Mouse (Mus musculus): ENCODE data around the gene Asz1. TPM values are rescaled to one million over a fixed set of nuclear protein-coding genes. Genes with fewer than 3 reads are reported as not detected.
A peak's percentile ranks its signal among the peaks of the same experiment; 100 is the strongest.

Asz1 gene
- polyA plus RNA-seq, 1 experiment = 16.1 TPM

DNA sequence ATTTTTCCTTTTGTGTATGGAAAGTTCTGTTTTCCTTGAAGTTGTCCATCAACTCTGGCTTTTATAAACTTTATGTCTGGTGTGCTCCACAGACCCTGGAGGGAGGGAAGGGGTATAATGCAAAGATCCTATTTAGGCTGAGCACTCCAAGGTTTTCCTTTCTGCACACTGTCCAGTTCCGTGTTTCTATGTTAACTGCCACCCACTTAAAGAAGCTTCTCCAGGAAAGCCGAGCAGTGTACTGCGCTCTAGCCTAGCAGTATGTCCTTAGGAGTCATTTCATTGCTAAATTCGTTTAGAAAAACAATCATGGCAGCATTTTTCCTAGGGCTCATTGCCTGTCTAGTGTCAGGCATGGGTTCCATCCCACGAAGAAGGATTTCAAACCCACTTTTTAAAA, 65.7 kb downstream of the Asz1 start:
- H3K4me1 ChIP-seq (ENCODE audit: control insufficient read depth, insufficient read depth, low read length) = no peaks in the 10 kb centered on the region
- H3K4me3 ChIP-seq (ENCODE audit: control insufficient read depth, low read depth, low read length) = no peak overlapping the region
- H3K27me3 ChIP-seq (ENCODE audit: control insufficient read depth, insufficient read depth, low read length) = no peaks in the 10 kb centered on the region
- no peak overlapping the region for H3K27ac ChIP-seq (ENCODE audit: control insufficient read depth, insufficient read depth, low read depth, low read length)
- no peaks in the 10 kb centered on the region for H3K36me3 ChIP-seq (ENCODE audit: control insufficient read depth, insufficient read depth, low read length)
- no peak for TF ChIP-seq CTCF (IDR thresholded peaks at IDR 0.05; ENCODE audit: control insufficient read depth, insufficient read depth, insufficient replicate concordance, low read depth, low read length)
- no peak for TF ChIP-seq POLR2A (IDR thresholded peaks at IDR 0.05; ENCODE audit: control insufficient read depth, low read depth, low read length)

DNA sequence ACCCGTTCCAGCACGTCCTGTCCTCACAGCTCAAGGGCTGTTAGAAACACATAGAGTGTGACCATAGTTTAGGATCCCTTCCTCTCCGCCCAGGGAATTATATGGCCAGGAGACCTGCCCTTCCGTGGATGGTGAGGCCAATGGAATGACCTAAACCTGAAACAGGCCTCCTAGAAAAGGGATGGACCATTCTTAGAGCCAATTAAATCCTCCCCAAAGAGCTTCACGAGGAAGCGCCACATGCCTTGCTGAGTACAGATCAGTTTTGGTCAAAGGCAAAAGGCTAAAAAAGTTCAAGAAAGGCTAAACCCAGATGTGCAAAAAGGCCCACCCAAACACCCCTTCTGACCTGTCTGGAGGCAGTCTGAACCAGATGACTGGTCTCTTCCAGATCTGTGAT, 76.6 kb downstream of the Asz1 start:
- H3K36me3 ChIP-seq (ENCODE audit: control insufficient read depth, insufficient read depth, low read length) = no peaks in the 10 kb centered on the region
- H3K27me3 ChIP-seq (ENCODE audit: control insufficient read depth, insufficient read depth, low read length) = no peaks in the 10 kb centered on the region
- H3K4me1 ChIP-seq (ENCODE audit: control insufficient read depth, insufficient read depth, low read length) = peaks cover 23% of the 10 kb centered on the region
- no peak overlapping the region for H3K27ac ChIP-seq (ENCODE audit: control insufficient read depth, insufficient read depth, low read depth, low read length)
- H3K4me3 ChIP-seq (ENCODE audit: control insufficient read depth, low read depth, low read length) = peak overlapping the region; percentile 64
- no peak for TF ChIP-seq CTCF (IDR thresholded peaks at IDR 0.05; ENCODE audit: control insufficient read depth, insufficient read depth, insufficient replicate concordance, low read depth, low read length)
- TF ChIP-seq POLR2A (IDR thresholded peaks at IDR 0.05; ENCODE audit: control insufficient read depth, low read depth, low read length) = no peak

DNA sequence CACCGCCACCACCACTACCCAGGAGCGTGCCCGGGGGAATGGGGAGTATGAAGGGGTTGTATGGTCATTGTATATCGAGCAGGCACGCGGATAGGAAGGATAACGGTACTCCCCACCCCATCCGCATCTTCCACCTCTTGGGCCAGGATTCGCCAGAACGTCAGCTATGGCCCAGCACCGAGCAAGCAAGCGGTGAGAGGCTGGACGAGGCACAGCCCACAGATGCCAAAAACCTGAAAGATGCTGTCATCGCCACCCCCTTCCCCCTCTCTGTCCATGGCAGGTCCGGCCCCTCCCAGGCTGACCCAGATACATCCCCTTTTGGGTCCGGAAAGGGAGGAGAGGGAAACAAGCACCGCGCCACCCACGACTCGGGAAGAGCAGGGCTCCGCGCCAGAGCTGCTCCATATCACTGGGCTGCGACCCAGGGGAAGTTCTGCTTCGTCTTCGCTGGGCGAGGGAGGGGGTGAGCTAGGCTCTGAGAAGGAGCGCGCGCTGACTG, 77.3 kb downstream of the Asz1 start:
- Histone ChIP-seq H3K36me3 (ENCODE audit: control insufficient read depth, insufficient read depth, low read length) (no peaks in the 10 kb centered on the region), H3K4me3 (ENCODE audit: control insufficient read depth, low read depth, low read length) (peak overlapping the region; percentile 64), H3K27ac (ENCODE audit: control insufficient read depth, insufficient read depth, low read depth, low read length) (no peak overlapping the region), H3K4me1 (ENCODE audit: control insufficient read depth, insufficient read depth, low read length) (peaks cover 23% of the 10 kb centered on the region), H3K27me3 (ENCODE audit: control insufficient read depth, insufficient read depth, low read length) (no peaks in the 10 kb centered on the region)
- TF ChIP-seq POLR2A (IDR thresholded peaks at IDR 0.05; ENCODE audit: control insufficient read depth, low read depth, low read length) (no peak), CTCF (IDR thresholded peaks at IDR 0.05; ENCODE audit: control insufficient read depth, insufficient read depth, insufficient replicate concordance, low read depth, low read length) (no peak)

DNA sequence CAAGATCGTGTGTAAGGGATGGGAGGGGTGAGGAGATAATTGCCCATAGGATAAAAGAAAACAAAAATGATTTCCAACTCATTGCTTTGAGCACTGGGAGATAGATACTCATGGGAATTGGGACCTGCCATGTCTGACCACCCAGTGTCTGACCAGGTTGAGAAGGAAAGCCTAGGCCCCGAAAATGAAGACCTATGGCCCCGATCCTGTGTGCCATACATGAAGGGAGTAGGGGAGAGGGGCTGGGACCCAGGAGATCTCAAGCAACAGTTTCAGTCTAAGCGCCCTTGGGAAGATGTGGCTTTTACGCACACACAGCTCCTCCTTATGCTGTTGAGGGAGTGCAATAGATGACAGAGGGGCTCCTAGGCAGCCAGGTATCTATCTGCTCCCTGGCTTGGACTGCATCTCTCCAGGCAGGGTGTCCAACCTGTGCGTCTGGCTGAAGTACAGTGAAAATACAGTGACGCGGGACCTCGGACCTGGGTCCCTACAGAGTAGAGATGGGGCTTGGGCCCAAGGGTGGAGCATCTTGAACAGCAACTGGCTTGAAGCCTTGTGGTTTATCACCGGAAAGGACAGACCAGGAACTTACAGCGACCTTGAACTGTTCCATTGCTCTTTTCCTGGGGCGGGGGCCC, 77.9 kb downstream of the Asz1 start:
- Histone ChIP-seq H3K36me3 (ENCODE audit: control insufficient read depth, insufficient read depth, low read length) (no peaks in the 10 kb centered on the region), H3K4me3 (ENCODE audit: control insufficient read depth, low read depth, low read length) (peak overlapping the region; percentile 64), H3K27ac (ENCODE audit: control insufficient read depth, insufficient read depth, low read depth, low read length) (no peak overlapping the region), H3K27me3 (ENCODE audit: control insufficient read depth, insufficient read depth, low read length) (no peaks in the 10 kb centered on the region), H3K4me1 (ENCODE audit: control insufficient read depth, insufficient read depth, low read length) (peaks cover 23% of the 10 kb centered on the region)
- TF ChIP-seq CTCF (IDR thresholded peaks at IDR 0.05; ENCODE audit: control insufficient read depth, insufficient read depth, insufficient replicate concordance, low read depth, low read length) = no peak

DNA sequence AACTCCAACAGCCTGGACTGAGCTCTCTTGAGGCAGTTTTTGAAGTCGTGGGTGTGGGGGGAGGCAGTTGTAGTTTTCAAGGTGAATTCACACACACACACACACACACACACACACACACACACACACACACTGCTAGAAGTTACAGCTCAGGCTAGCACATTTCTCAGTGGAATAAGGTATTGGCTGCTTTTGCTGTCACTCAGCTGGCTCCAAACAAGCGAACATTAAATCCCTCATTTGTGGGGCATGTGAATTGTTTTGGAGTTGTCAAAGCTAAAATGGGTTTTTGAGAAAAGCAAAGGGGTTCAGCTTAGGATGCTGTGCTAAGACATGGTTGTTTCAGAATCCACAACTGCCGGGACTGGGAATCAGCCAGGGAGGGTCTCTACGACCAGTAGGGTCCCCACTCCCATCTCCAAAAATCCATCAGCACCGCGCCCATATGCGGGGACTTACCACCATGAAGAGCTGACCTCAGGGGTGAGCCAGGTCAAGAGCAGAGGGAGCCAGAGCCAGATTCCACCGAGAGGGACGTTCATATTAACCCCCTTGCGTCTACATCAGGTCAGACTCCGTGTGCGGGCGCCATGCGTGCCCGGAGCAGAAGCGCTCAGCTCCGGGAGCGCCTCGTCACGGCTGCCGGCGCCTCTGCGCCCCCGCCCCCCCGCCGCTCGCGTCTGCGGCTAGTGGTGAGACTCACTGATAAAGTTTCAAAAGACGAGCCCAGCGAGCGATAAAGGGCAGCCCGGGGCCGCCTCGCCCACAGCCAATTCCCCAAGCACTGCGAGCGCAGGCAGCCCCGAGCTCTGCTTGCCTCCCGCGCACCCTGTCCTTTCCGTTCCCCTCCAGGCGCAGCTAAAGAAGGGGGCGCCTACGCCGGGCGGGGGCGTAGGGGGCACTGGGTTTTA, 78.9 kb downstream of the Asz1 start, which contains the start of gene Wnt2:
Wnt2 (minus strand) TSS at position 840 of the 911 bp plus-strand sequence.
- Histone ChIP-seq H3K36me3 (ENCODE audit: control insufficient read depth, insufficient read depth, low read length) (no peaks in the 10 kb centered on the region), H3K4me3 (ENCODE audit: control insufficient read depth, low read depth, low read length) (peak within 1 kb of the TSS; percentile 64), H3K27me3 (ENCODE audit: control insufficient read depth, insufficient read depth, low read length) (no peaks in the 10 kb centered on the region), H3K27ac (ENCODE audit: control insufficient read depth, insufficient read depth, low read depth, low read length) (no peak within 1 kb of the TSS), H3K4me1 (ENCODE audit: control insufficient read depth, insufficient read depth, low read length) (peaks cover 23% of the 10 kb centered on the region)
- no peak for TF ChIP-seq CTCF (IDR thresholded peaks at IDR 0.05; ENCODE audit: control insufficient read depth, insufficient read depth, insufficient replicate concordance, low read depth, low read length)
- TF ChIP-seq POLR2A (IDR thresholded peaks at IDR 0.05; ENCODE audit: control insufficient read depth, low read depth, low read length) = no peak

DNA sequence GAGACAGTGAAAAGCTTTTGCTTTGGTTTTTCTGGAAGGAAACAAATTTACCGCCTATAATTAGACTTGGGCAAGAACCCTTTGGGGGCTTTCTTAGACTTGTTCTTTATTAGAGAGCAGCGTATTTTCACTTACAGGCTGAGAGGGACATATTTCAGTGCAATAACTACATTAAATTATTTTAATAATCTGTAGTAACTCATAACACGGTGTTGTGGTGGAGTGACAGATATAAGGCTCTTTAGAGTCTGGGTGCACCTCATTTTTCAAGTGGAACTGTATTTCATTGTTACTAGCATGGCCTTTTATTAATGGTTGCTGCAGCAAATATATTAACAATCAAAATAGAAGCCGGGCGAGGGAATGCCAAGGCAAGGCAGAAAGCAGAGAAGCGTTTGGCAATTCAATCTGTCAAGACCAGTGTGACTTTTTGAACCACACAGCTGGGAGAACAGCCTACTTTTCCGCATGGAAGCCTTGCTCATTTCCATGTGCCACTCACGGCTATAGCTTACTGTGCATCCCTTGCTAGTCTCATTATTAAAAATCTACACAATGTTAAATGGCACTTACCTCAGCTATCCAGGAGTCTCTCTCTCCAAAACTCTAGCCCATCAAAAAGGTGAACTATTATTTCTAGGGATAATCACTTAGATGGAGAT, 84.6 kb downstream of the Asz1 start:
- Histone ChIP-seq H3K36me3 (ENCODE audit: control insufficient read depth, insufficient read depth, low read length) (no peaks in the 10 kb centered on the region), H3K4me1 (ENCODE audit: control insufficient read depth, insufficient read depth, low read length) (no peaks in the 10 kb centered on the region), H3K27ac (ENCODE audit: control insufficient read depth, insufficient read depth, low read depth, low read length) (no peak overlapping the region), H3K27me3 (ENCODE audit: control insufficient read depth, insufficient read depth, low read length) (no peaks in the 10 kb centered on the region), H3K4me3 (ENCODE audit: control insufficient read depth, low read depth, low read length) (no peak overlapping the region)
- TF ChIP-seq POLR2A (IDR thresholded peaks at IDR 0.05; ENCODE audit: control insufficient read depth, low read depth, low read length) (no peak), CTCF (IDR thresholded peaks at IDR 0.05; ENCODE audit: control insufficient read depth, insufficient read depth, insufficient replicate concordance, low read depth, low read length) (no peak)

DNA sequence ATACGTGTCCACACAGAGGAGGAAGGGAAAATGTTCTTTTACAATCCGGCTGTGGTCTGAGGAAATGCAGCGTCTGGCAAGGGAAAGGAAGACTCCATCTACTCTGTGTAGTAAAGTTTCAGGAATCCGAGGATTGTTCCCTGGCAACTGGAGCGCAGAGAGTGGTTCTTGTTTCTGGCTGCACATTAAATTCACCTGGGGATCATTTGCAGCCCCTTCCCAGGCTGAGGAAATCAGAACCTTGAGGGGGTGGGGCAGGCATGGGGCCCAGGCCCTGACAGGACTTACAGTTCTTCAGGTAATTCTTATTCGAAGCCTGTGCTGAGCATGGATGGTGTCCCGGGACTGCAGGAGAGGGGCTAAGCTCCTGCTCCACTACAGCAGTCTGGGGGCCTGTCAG, 95.5 kb downstream of the Asz1 start:
- Histone ChIP-seq H3K4me1 (ENCODE audit: control insufficient read depth, insufficient read depth, low read length) (no peaks in the 10 kb centered on the region), H3K36me3 (ENCODE audit: control insufficient read depth, insufficient read depth, low read length) (no peaks in the 10 kb centered on the region), H3K27me3 (ENCODE audit: control insufficient read depth, insufficient read depth, low read length) (no peaks in the 10 kb centered on the region), H3K4me3 (ENCODE audit: control insufficient read depth, low read depth, low read length) (no peak overlapping the region), H3K27ac (ENCODE audit: control insufficient read depth, insufficient read depth, low read depth, low read length) (no peak overlapping the region)
- TF ChIP-seq POLR2A (IDR thresholded peaks at IDR 0.05; ENCODE audit: control insufficient read depth, low read depth, low read length) = no peak
- no peak for TF ChIP-seq CTCF (IDR thresholded peaks at IDR 0.05; ENCODE audit: control insufficient read depth, insufficient read depth, insufficient replicate concordance, low read depth, low read length)

Data from testis, adult 2 months (tissue).